Mouse (Mus musculus): ENCODE results near the gene Slc45a1. TPM values are rescaled to one million over a fixed set of nuclear protein-coding genes. Genes with fewer than 3 reads are reported as not detected.

Slc45a1 gene
- total RNA-seq (2021) = not detected

DNA sequence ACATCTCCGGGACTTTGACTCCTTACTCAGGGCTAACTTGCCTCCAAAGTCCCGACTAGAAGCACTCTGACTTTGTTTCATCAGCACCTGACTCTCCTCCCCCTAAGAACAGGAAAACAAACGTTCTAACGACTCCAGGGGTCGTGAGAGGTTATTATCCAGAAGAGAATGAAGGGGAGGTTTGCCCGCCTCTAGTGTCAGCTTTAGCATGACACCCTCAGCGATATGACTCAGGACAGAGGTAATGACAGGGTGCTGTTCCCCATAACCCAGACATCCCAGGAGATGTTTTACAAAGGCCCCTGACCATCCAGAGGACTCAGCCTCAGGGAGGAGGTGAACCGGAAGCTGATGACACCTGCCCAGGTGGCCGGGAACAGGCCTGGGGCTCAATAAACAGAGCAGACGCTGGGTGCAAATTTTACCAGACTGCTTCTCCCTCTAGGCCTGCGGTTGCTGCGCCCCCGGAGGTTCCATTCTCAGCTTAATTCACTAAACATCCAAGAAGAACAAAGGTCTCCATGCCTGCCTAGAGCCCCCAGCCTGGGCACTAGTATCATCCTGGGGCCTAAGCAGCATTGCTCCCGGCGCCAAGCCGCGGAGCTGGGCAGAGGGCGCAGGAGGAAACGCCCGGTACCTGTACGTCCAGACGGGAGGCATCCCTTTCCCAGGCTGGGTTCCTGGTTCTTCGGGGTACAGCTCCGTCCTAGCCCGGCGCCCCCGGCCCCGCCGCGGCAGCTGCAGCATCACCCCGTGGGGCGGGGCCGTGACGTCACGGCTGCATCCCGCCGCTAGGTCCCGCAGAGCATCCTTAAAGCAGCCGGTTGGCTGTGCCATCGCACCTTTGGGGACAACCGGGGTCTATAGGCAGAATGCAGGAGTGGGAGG, at the start of gene Slc45a1:
Gene Slc45a1 (minus strand): TSS at position 785 of the 888 bp plus-strand sequence.
- intact Hi-C loops (cut with DNase I) = no loop called here
- DNase-seq = no peak

DNA sequence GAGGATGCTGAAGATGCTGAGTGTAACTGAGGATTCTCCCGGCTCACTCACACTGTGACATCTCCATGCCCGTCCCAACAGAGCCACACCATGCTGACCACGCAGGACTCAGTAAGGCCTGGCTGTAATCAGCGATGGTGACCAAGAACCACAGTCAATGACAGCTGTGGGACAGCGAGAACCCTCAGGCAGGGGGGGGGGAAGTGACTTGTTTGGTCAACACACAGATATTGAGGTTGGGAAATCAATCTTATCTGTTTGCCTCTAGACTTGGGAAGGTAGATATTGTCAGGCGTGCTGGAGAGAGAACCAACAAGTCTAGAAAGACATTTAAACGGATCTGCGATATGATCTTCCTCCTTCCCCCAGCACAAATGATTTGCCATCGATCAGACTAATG, 48.9 kb upstream of the Slc45a1 start:
- no peak for DNase-seq
- intact Hi-C loops (cut with DNase I) = no loop called here

DNA sequence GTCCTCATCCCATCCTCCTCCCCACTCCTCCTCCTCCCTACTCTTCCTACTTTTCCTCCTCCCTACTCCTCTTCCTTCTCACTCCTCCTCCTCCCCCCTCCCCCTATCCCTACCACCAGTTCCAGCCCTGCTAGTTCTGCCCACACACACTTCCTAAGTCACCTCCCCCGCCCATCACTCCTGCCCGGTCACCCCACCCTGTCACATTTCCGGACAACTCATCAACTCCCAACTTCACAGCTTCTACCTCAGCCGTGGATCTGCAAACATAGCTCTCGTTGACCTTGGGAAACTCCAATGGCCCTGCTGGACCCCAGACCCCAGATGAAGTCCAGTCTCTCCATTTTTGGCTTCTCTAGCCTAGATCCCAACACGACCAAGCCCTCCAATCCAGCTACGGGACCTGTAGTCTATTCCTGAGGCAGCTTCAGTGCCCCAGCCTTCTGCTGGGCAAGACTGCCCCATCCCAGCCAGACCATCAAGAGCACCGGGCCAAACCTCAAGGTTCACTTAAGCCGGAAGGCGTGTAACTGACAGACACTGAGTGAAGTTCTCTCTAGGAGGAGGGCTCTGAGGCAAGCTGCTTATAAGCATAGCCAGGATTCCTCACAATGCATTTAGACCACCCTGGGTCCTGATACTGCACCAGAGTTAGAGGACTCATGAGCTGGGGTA, 42.6 kb upstream of the Slc45a1 start:
- intact Hi-C loops (cut with DNase I) = no loop called here
- no peak for DNase-seq

DNA sequence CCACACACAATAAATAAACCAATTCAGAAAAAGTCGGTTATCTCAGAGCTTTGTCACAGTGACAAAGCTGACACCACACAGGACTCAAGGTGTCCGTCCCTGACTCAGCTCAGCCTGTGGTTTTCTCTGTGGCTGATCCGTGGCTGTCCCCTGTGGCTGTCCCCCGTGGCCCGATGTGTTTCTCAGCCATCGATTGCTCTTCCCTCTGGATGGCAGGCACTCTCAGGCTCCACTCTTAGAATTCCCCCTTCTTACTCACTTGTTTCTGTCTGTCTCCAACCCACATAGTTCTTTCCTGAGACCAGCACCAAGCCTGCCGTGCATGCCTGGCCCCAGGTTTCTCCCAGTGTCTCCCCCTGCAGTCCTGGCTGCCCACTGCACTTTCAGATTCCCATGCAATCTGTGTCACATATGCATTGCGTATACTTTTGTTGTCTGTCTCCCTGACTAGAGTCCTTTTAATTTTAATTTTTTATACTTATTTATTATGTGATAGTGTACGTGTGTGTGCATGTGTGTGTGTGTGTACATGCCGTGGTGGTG, 41.0 kb upstream of the Slc45a1 start:
- intact Hi-C loops (cut with DNase I) = no loop called here
- no peak for DNase-seq

DNA sequence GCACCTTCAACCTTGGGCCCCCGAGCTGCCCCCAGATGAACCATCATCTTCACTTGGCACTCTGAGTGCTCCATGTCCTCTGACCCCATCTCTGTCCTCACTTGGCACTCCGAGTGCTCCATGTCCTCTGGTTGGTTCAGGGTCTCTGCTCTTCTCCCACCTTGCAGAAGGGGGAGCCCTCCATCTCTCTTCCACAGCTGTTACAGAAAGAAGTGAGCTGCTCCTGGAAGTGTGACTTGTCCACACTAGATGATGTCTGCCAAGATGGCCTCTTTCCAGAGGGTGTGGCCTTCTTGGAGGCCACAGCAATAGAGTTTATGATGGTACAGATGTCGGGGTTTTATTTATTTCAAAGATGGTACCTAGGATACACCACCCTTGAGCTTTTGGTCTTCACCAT, 38.8 kb upstream of the Slc45a1 start:
- intact Hi-C loops (cut with DNase I) = no loop called here
- peak; percentile 62 to 74 for DNase-seq

DNA sequence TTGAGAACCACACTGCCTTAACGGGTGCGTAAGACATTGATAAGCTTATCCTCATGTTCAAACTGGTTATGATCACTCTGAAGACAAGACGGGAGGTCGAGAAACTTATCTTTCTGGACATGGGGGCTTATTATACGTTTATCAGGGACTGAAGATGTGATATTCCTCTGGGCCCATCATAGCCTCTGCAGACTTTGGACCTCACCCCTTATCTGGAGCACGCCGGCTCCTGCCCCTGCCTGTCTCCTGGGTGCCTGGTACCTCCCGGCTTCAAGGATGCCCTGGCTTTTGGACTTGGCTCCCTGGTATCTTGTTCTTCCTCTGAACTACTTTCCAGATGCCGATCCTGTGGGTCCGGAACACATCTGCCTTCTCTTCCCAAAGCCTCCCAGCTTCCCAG, 37.6 kb upstream of the Slc45a1 start:
- intact Hi-C loops (cut with DNase I) = no loop called here
- no peak for DNase-seq

DNA sequence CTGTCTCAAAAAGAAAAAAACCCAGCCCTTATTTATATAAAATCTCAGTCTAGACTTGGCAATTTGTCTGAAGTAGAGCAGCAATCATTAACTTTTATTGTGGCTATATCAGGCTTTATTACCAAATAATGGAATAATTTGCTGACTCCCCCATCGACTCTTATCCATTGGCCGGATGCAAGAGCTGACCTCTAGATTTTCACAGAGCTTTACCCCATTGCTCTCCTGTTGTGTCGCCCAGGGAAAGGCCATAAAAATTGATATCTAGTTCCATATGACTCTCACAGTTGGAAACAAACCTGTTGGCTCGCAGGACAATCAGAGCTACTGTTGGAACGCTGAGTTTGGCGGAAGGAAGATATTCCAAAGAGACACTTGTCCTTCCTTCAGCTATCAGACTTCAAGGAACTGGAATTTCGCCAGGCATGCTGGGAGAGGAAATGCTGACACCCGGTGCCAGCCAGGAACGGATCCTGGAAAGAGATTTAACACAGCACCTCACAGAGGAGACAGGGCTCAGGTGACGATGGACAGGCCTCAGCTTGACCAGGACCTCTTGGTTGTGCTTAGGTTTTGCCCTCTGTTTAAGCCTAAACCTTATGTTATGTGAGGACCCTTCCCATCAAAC, 35.3 kb upstream of the Slc45a1 start:
- intact Hi-C loops (cut with DNase I) = no loop called here
- no peak for DNase-seq

DNA sequence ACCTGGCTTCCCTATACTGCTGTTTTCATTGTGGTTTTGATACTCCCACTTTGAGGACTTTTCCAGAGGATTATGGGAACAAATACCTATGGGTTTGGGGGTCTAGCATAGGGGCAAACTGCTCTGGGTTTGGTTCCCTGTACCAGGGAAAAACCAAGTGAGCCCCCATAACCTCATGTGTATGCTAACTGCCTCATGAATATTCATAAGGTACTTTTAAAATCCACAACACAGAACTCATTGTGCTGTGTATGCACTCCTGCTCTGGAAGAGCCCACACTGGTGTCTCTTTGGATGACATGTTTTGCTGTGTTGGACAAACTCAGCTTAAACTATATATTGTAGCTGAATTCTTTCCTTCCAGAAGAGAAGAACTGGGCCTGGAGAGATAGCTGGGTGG, 34.6 kb upstream of the Slc45a1 start:
- no peak for DNase-seq
- intact Hi-C loops (cut with DNase I) = no loop called here

DNA sequence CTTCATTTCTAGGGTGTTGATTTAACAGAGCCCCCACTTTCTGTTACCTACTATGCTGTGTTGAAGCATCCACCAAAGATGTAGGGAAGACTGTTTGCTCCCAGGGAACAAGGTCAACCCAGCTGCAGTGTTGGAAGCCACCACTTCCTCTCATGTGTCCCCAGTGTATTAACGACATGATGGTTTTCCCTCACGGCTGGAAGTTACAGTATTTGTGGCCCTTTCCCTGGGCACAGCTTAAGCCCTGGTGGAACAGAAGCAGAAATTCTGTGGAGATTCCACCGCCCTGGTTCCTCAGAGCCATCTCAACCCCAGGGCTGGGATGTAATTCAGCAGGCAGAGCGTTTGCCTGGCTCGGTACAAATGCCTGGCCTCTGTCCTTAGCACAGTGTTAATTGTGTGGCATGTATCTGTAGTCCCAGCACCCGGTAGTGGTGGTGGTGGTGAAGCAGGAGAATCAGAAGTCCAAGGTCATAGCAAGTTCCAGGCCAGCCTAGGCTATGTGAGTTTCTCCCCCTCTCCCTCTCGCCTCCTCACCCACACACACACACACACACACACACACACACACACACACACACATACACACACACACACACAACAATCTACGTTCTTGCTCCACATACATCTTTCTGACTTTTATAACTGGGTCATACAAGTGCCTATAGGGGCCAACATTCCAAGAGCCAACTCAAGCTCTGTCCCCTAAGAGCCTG, 34.0 kb upstream of the Slc45a1 start:
- intact Hi-C loops (cut with DNase I) = no loop called here

DNA sequence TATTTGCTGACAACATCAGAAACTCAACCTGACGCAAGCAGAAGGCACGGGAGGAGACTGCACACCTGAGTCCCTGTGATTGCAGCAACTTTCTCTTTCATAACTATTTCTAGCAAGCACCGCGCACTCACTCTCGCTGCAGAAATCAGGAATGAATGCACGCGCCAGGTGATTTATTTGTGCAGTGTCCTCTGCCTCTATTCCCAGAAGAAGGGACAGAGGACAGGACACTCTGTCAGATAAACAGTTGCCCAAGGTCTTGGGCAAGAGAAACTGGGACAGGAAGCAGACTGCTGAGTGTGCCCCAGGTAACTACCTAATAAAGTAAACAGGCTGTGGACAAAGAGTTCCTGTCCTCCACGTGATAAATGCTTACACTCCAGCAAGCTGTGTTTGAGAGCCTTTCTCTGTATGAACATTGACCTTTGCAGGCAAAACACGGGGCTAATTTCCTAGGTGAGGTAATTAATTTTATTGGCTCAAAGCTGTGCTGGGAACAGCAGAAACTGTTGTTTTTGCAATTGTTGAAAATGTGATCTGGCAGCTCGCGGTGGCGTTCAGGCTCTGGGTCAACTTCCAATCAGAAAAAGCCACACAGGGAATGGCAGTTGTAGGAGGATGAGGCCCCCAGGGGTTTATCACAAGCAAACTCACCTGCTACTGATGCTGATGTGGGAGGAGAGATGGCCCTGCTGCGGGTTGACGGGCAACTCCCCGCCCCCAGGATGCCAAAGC, 33.2 kb upstream of the Slc45a1 start:
- intact Hi-C loops (cut with DNase I) = no loop called here
- no peak for DNase-seq

More for the DNA sequence above, 34.0 kb upstream of the Slc45a1 start:
- peak in 1 of 2 experiments; percentile 34 for DNase-seq

DNA sequence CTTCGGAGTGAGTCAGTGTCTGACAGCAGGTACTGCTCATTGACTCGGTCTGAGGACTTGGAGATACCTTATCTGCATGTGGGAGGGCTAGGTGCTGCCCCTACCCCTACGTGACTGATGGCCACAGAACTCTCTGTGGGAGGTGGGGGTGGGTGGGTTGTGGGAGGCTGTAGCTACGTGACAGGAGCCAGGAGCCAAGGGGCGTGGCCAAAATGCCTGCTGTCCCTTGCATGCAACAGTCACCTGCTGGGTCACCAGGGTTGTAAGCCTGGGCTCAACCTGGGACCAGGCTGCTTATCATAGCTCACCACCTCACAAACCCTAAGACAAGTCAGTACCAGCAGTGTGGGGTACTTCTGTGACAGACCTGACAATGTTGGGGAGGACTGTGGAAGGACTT, 28.4 kb upstream of the Slc45a1 start:
- DNase-seq = no peak
- intact Hi-C loops (cut with DNase I) = no loop called here

DNA sequence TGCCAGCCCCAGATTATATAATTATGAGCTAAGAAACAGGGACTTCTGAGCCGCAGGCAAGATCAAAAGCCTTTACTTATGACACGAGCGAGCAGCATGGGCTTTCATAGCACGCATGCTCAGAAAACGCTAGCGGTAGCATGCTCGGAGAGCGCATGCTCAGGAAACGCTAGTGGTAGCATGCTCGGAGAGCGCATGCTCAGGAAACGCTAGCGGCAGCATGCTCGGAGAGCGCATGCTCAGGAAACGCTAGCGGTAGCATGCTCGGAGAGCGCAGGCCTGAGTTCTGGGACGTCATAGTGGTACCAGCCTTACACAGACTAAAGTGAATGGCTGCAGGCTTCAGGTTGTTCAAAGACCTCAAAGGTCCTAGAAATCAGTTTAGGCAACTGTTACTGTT, 26.8 kb upstream of the Slc45a1 start:
- no peak for DNase-seq
- intact Hi-C loops (cut with DNase I) = no loop called here

DNA sequence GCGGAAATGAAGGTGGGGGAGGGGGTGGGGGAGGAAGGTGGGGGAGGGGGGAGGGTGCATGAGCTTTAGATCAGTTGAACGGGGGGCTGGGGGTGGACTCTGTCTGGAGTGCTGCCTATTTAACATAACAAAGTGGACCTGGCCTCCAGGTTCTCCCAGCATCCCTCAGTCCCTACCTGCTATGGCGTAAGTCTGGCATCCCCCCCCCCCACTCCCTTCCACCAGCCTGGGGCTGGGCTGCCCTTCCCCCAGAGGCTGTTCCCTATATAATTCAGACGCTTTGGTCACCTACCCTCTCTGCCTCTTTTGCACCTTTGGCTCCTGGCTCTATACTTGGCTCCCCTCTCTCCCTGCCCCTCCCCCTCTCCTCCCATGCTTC, 25.9 kb upstream of the Slc45a1 start:
- intact Hi-C loops (cut with DNase I) = no loop called here
- DNase-seq = no peak

DNA sequence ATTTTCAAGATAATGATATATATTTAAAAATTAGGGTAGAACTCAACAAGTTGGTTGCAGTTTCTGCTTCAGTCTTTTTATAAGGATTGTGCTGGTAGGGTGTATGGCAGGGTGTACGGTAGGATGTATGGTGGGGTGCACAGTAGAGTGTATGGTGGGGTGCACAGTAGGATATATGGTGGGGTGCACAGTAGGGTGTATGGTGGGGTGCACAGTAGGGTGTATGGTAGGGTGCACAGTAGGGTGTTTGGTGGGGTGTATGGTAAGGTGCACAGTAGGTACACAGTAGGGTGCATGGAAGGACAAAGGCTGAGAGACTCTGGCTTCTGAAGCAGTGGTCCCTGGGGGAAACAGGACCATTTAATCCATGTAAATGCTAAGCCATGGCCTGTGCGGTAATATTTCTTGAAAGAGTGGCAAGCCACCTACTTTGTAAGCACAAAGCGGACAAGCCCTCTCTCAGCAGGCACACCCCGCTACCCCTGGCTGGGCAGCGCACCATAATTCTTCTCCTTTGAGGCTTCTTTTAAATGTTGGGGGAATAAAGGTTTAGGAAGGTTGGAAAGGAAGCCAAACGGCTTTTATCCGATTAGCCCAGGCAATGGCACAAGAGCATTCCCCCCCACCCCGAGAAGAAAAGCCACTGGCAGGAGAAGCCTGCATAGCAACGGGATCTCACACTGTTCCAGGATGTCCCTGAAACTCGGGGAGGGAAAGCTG, 25.3 kb upstream of the Slc45a1 start:
- no peak for DNase-seq
- intact Hi-C loops (cut with DNase I) = no loop called here

DNA sequence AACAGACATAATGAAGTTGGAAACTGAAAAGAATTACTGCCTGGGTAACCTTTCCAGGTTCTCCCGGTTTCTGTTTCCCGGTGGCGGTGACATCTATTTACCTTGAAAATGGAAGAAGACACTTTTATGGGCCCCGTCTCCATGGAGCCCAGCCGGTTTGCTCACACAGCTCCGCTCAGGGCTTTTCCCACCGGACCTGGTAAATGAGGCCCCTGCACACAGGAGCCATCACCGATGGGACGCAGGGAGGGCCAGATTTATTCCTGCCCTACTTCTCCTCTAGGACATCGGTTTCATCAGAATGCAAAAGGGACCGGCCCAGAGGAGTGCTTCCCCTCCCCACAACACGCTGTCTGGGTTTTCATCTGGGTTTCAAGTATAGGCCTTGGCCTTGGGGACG, 24.1 kb upstream of the Slc45a1 start:
- intact Hi-C loops (cut with DNase I) = no loop called here
- no peak for DNase-seq

DNA sequence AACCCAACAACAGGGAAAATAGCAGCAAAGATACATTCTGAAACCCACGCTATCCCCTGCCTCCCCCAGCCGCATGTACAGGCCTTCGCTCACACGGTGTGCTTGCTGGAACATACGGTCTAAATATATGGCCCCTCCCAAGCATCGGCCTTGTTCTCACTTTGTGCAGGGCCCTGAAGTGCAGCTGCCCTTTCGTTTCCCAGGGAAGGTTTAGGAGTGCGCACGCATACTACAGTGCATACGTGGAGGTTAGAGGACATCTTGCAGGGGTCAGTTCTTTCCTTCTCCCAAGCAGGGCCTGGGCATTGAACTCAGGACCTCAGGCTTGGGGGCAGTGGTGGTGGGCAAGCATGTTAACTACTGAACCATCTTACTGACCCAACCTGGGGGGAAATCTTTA, 23.3 kb upstream of the Slc45a1 start:
- no peak for DNase-seq
- intact Hi-C loops (cut with DNase I) = no loop called here

DNA sequence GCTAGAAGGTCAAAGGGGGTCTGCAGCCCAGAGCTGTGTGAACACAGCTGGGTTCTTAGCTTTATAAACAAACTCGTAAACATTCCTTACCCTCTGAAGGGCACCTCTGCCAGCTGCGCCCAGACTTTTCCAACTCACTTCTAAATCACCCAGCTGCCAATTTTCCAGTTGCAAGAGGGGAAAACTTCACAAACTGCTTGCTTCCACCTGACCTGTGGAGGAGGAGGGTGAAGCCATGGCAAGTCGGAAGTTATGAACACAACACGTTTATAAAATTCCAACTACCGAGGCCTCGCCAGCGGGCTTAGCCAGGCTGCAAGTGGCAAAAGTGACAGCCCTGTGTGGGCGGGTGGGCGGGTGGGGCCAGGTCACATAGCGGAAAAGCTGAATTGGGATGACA, 13.8 kb upstream of the Slc45a1 start:
- intact Hi-C loops (cut with DNase I) = no loop called here
- DNase-seq = no peak

DNA sequence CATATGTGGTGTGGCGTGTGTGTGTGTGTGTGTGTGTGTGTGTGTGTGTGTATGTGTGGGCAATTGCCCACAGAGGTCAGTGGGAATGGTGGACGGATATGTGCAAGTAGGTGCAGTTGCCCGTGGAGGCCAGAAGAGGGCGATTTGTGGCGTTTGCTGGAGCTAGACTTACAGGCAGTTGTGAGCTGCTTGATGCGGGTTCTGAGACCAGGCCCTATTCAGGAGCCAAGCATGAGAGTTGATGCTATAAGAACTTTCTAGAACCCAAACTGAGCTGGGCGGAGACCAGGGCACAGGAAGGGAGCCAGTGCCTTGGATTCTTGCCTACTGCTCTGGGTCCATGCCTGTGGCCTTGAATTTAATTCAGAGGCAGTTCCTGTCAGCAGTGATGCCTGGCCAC, 12.8 kb upstream of the Slc45a1 start:
- DNase-seq = no peak
- intact Hi-C loops (cut with DNase I) = no loop called here

DNA sequence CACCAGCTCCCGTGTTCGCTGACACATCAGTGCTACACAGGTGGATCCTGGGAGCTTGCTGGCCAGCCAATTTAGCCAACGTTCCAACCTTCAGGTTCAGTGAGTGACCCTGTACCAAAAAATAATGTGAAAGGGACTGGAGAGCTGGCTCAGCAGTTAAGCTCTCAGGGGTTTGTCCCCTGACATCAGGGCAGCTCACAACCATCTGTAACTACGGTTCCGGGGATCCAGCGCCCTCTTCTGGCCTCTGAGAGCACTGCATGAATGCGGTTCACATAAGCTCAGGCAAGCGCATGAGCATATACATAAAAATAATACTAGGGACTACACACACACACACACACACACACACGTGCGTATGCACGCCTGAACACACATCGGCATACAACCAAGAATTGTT, 11.2 kb upstream of the Slc45a1 start:
- intact Hi-C loops (cut with DNase I) = no loop called here
- peak in 1 of 2 experiments; percentile 45 for DNase-seq

DNA sequence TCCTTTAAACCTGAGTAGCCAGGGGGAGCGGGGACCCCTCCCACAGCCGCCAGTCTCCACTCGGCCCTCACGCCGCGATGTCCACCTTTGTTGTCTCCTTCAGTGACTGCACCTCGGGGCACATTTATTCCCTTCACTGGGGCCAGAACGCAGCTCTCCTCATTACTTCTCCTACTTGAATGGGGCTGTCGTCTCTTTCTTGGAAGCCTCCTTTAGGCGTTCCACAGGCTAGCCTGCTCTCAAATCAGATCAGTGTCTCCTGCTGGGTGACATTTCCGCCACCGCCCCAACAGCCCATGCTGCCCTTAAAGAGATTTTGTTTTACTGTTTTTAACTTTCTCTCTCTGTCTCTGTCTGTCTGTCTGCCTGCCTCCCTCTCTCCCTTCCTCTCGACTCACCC, 9.9 kb upstream of the Slc45a1 start:
- no peak for DNase-seq
- intact Hi-C loops (cut with DNase I) = no loop called here

Data from heart, postnatal 10 days (tissue).